Mouse (Mus musculus) heart, postnatal 0 days (tissue): ENCODE measurements around the gene Snrk.

Source experiments
- CTCF ChIP-seq: IDR thresholded peaks from 2 replicates; pipeline ENCODE4 v1.5.1; 2016; ENCODE audit warnings: antibody characterized with exemption, control low read depth, low read depth
- EP300 ChIP-seq: IDR thresholded peaks from 2 replicates; pipeline ENCODE4 v1.6.1; 2016; ENCODE audit warnings: antibody characterized with exemption, low read depth

DNA sequence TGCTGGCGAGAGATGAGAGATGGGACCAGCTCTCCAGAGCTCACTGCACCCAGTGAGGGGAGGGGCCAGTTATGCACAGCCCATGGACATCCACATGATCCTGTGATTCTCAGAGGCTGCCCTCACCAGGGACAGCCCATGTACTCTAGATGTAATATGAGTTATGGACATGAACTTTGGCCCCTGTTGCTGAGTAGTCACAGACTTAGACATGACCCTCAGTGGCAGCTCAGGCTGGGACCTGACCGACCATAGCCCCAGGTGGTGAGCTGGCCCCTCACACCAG lies 18.8 kb downstream of the Snrk start:
- TF ChIP-seq CTCF (no peak), EP300 (no peak)
